Mouse (Mus musculus) midbrain, embryonic 12.5 days (tissue): ENCODE measurements at regions not wholly inside any gene's neighbourhood (a gene's known extent, or its start where the extent isn't known, plus 50 kb on each side); places are given as distances from the start of the nearest gene placed in this dataset.
"Not testable (repeated sequence)": the region's sequence is repeated elsewhere in the genome, so short reads cannot be mapped to it uniquely, and the experiment has no call there.

Experiments used
- ATAC-seq: fragments of 200-750 bp; cut with Nextera tagmentation; 2 replicates; pipeline ENCODE4 v1.8.0; 2017; ENCODE audit warnings: low read depth, moderate TSS enrichment, moderate library complexity; ENCODE audit not compliant: low FRiP score
- H3K27ac ChIP-seq: fragments of 300-500 bp; sonication (generic); replicated peaks from 2 replicates; pipeline ENCODE4 v1.5.1; 2016; ENCODE audit warnings: mild to moderate bottlenecking
- H3K27me3 ChIP-seq: fragments of 300-500 bp; sonication (generic); 2 replicates; pipeline ENCODE4 v1.6.1; 2016; ENCODE audit warnings: mild to moderate bottlenecking
- H3K36me3 ChIP-seq: fragments of 300-500 bp; sonication (generic); 2 replicates; pipeline ENCODE4 v1.6.1; 2016
- H3K4me1 ChIP-seq: fragments of 300-500 bp; sonication (generic); 2 replicates; pipeline ENCODE4 v1.6.1; 2016
- H3K4me2 ChIP-seq: fragments of 300-500 bp; sonication (generic); replicated peaks from 2 replicates; pipeline ENCODE4 v1.6.1; 2016; ENCODE audit warnings: mild to moderate bottlenecking, moderate library complexity
- H3K4me3 ChIP-seq: fragments of 300-500 bp; sonication (generic); 2 replicates; pipeline ENCODE4 v1.5.1; 2016; ENCODE audit warnings: mild to moderate bottlenecking
- H3K9ac ChIP-seq: fragments of 300-500 bp; sonication (generic); replicated peaks from 2 replicates; pipeline ENCODE4 v1.6.1; 2016; ENCODE audit warnings: mild to moderate bottlenecking, moderate library complexity
- H3K9me3 ChIP-seq: fragments of 300-500 bp; sonication (generic); 2 replicates; pipeline ENCODE4 v1.6.1; 2016; ENCODE audit warnings: mild to moderate bottlenecking
- WGBS: fragments of 180-500 bp; shearing (Covaris S2); methylation state at CpG from one replicate; pipeline ENCODE4 v1.1.7; 2016; 5-methylcytosine and 5-hydroxymethylcytosine counted together

- 87% methylated on average over 6 of the region's 6 CpGs for WGBS
- Histone ChIP-seq H3K9me3 (no peaks in the 10 kb centered on the region), H3K27ac (no peak overlapping the region), H3K27me3 (no peaks in the 10 kb centered on the region), H3K4me1 (no peaks in the 10 kb centered on the region), H3K4me3 (no peak overlapping the region), H3K4me2 (no peak overlapping the region), H3K9ac (no peak overlapping the region), H3K36me3 (no peaks in the 10 kb centered on the region)
- no peak for ATAC-seq
Measured at GRCm38 (mm10) chr14:37571971-37572370, 436.9 kb upstream of the Ghitm start.

- 90% methylated on average over 5 of the region's 5 CpGs for WGBS
Measured at GRCm38 (mm10) chr14:37558258-37558657, 423.2 kb upstream of the Ghitm start.

GRCm38 (mm10) chr14:37523616-37524015 is 388.5 kb upstream of the Ghitm start:
- no peak overlapping the region for H3K4me2 ChIP-seq
- ATAC-seq: peak; percentile 70
- H3K4me3 ChIP-seq: no peak overlapping the region
- no peak overlapping the region for H3K9ac ChIP-seq
- no peaks in the 10 kb centered on the region for H3K4me1 ChIP-seq
- no peaks in the 10 kb centered on the region for H3K36me3 ChIP-seq
- no peak overlapping the region for H3K27ac ChIP-seq
- H3K9me3 ChIP-seq: no peaks in the 10 kb centered on the region
- no peaks in the 10 kb centered on the region for H3K27me3 ChIP-seq

More at GRCm38 (mm10) chr14:37558258-37558657, 423.2 kb upstream of the Ghitm start:
- H3K27me3 ChIP-seq: no peaks in the 10 kb centered on the region
- no peaks in the 10 kb centered on the region for H3K9me3 ChIP-seq
- no peak overlapping the region for H3K9ac ChIP-seq
- H3K4me3 ChIP-seq: no peak overlapping the region
- H3K36me3 ChIP-seq: no peaks in the 10 kb centered on the region
- no peak overlapping the region for H3K4me2 ChIP-seq
- H3K27ac ChIP-seq: no peak overlapping the region
- ATAC-seq: no peak
- no peaks in the 10 kb centered on the region for H3K4me1 ChIP-seq

- H3K9ac ChIP-seq, ATAC-seq, H3K27me3 ChIP-seq, H3K4me3 ChIP-seq, H3K4me1 ChIP-seq, H3K4me2 ChIP-seq, H3K9me3 ChIP-seq, H3K36me3 ChIP-seq, H3K27ac ChIP-seq: not testable (repeated sequence)
- WGBS: 63% methylated on average over 3 of the region's 3 CpGs
Measured at GRCm38 (mm10) chr14:37520631-37521030, 385.6 kb upstream of the Ghitm start.

- Histone ChIP-seq H3K4me3 (no peak overlapping the region), H3K36me3 (no peaks in the 10 kb centered on the region), H3K9me3 (no peaks in the 10 kb centered on the region), H3K27me3 (no peaks in the 10 kb centered on the region), H3K4me1 (no peaks in the 10 kb centered on the region), H3K27ac (no peak overlapping the region), H3K9ac (no peak overlapping the region), H3K4me2 (no peak overlapping the region)
- no peak for ATAC-seq
- 82% methylated on average over 5 of the region's 5 CpGs for WGBS
Measured at GRCm38 (mm10) chr14:37505314-37505713, 370.2 kb upstream of the Ghitm start.

- H3K27ac ChIP-seq: no peak overlapping the region
- no peak overlapping the region for H3K9ac ChIP-seq
- H3K4me1 ChIP-seq: no peaks in the 10 kb centered on the region
- no peaks in the 10 kb centered on the region for H3K9me3 ChIP-seq
- 70% methylated on average over 4 of the region's 4 CpGs for WGBS
- H3K27me3 ChIP-seq: no peaks in the 10 kb centered on the region
- ATAC-seq: 0 out of 2 replicates have a peak, but pooled peaks have one; percentile 12
- H3K4me3 ChIP-seq: no peak overlapping the region
- no peak overlapping the region for H3K4me2 ChIP-seq
- no peaks in the 10 kb centered on the region for H3K36me3 ChIP-seq
Measured at GRCm38 (mm10) chr14:37490711-37491110, 355.6 kb upstream of the Ghitm start.

- 94% methylated on average over 8 of the region's 8 CpGs for WGBS
- Histone ChIP-seq H3K4me2 (no peak overlapping the region), H3K27ac (no peak overlapping the region)
Measured at GRCm38 (mm10) chr14:37485292-37485691, 350.2 kb upstream of the Ghitm start.

GRCm38 (mm10) chr14:37477599-37477998 is 342.5 kb upstream of the Ghitm start:
- no peak overlapping the region for H3K27ac ChIP-seq
- no peaks in the 10 kb centered on the region for H3K9me3 ChIP-seq
- no peaks in the 10 kb centered on the region for H3K27me3 ChIP-seq
- H3K4me2 ChIP-seq: no peak overlapping the region
- H3K9ac ChIP-seq: no peak overlapping the region
- no peaks in the 10 kb centered on the region for H3K4me1 ChIP-seq
- no peak for ATAC-seq
- no peaks in the 10 kb centered on the region for H3K36me3 ChIP-seq
- H3K4me3 ChIP-seq: no peak overlapping the region

More at GRCm38 (mm10) chr14:37485292-37485691, 350.2 kb upstream of the Ghitm start:
- Histone ChIP-seq H3K9ac (no peak overlapping the region), H3K27me3 (no peaks in the 10 kb centered on the region), H3K4me3 (no peak overlapping the region), H3K4me1 (no peaks in the 10 kb centered on the region), H3K36me3 (no peaks in the 10 kb centered on the region), H3K9me3 (no peaks in the 10 kb centered on the region)
- ATAC-seq: no peak

GRCm38 (mm10) chr14:37468711-37469110 is 333.6 kb upstream of the Ghitm start:
- H3K36me3 ChIP-seq: no peaks in the 10 kb centered on the region
- no peak overlapping the region for H3K4me2 ChIP-seq
- no peaks in the 10 kb centered on the region for H3K4me1 ChIP-seq
- no peak for ATAC-seq
- H3K4me3 ChIP-seq: no peak overlapping the region
- 83% methylated on average over 2 of the region's 2 CpGs for WGBS
- no peak overlapping the region for H3K27ac ChIP-seq
- H3K27me3 ChIP-seq: no peaks in the 10 kb centered on the region
- no peaks in the 10 kb centered on the region for H3K9me3 ChIP-seq
- H3K9ac ChIP-seq: no peak overlapping the region

- H3K4me3 ChIP-seq: no peak overlapping the region
- H3K27ac ChIP-seq: no peak overlapping the region
- no peak for ATAC-seq
- WGBS: 89% methylated on average over 2 of the region's 2 CpGs
- H3K4me2 ChIP-seq: no peak overlapping the region
- H3K9ac ChIP-seq: no peak overlapping the region
- H3K9me3 ChIP-seq: no peaks in the 10 kb centered on the region
- H3K4me1 ChIP-seq: no peaks in the 10 kb centered on the region
- H3K27me3 ChIP-seq: no peaks in the 10 kb centered on the region
- no peaks in the 10 kb centered on the region for H3K36me3 ChIP-seq
Measured at GRCm38 (mm10) chr14:37440874-37441273, 305.8 kb upstream of the Ghitm start.

GRCm38 (mm10) chr14:37430656-37431055 is 295.6 kb upstream of the Ghitm start:
- 70% methylated on average over 1 of the region's 1 CpGs for WGBS
- H3K9ac ChIP-seq: no peak overlapping the region
- H3K9me3 ChIP-seq: no peaks in the 10 kb centered on the region
- no peaks in the 10 kb centered on the region for H3K4me1 ChIP-seq
- no peaks in the 10 kb centered on the region for H3K36me3 ChIP-seq
- ATAC-seq: no peak
- no peak overlapping the region for H3K4me2 ChIP-seq
- H3K4me3 ChIP-seq: no peak overlapping the region
- no peak overlapping the region for H3K27ac ChIP-seq
- H3K27me3 ChIP-seq: no peaks in the 10 kb centered on the region

GRCm38 (mm10) chr14:37425506-37425905 is 290.4 kb upstream of the Ghitm start:
- no peaks in the 10 kb centered on the region for H3K36me3 ChIP-seq
- no peak overlapping the region for H3K4me2 ChIP-seq

GRCm38 (mm10) chr14:37421566-37421965 is 286.5 kb upstream of the Ghitm start:
- Histone ChIP-seq H3K27ac (no peak overlapping the region), H3K4me2 (no peak overlapping the region), H3K9me3 (no peaks in the 10 kb centered on the region), H3K4me3 (no peak overlapping the region), H3K9ac (no peak overlapping the region), H3K36me3 (no peaks in the 10 kb centered on the region), H3K4me1 (no peaks in the 10 kb centered on the region), H3K27me3 (no peaks in the 10 kb centered on the region)
- ATAC-seq: no peak
- 73% methylated on average over 2 of the region's 2 CpGs for WGBS

More at GRCm38 (mm10) chr14:37425506-37425905, 290.4 kb upstream of the Ghitm start:
- Histone ChIP-seq H3K9me3 (no peaks in the 10 kb centered on the region), H3K9ac (no peak overlapping the region), H3K4me1 (no peaks in the 10 kb centered on the region), H3K4me3 (no peak overlapping the region), H3K27ac (no peak overlapping the region), H3K27me3 (no peaks in the 10 kb centered on the region)
- ATAC-seq: no peak
